Mouse (Mus musculus) testis, adult 2 months (tissue): ENCODE data around the gene Anp32e.

Experiments used
- CTCF ChIP-seq: fragments of 200-500 bp; IDR thresholded peaks from 2 replicates; pipeline ENCODE4 v1.5.1; 2012; ENCODE audit warnings: low read depth, mild to moderate bottlenecking, inconsistent platforms, low read length, moderate library complexity; ENCODE audit not compliant: control insufficient read depth, insufficient read depth, insufficient replicate concordance
- POLR2A ChIP-seq: fragments of 200-500 bp; IDR thresholded peaks from 2 replicates; pipeline ENCODE4 v1.6.1; 2012; ENCODE audit warnings: low read depth, mild to moderate bottlenecking, inconsistent platforms, low read length, moderate library complexity; ENCODE audit not compliant: control insufficient read depth

GRCm38 (mm10) chr3:95902373-95902625 lies 26.7 kb upstream of the Anp32e start:
- TF ChIP-seq CTCF = no peak
- no peak for TF ChIP-seq POLR2A
